Mouse (Mus musculus): Measurements from ENCODE around the gene Tbxas1. TPM values are rescaled to one million over a fixed set of nuclear protein-coding genes. Genes with fewer than 3 reads are reported as not detected.

Gene Tbxas1
- polyA plus RNA-seq, 1 experiment from 2014 or later: 5.5 TPM

DNA sequence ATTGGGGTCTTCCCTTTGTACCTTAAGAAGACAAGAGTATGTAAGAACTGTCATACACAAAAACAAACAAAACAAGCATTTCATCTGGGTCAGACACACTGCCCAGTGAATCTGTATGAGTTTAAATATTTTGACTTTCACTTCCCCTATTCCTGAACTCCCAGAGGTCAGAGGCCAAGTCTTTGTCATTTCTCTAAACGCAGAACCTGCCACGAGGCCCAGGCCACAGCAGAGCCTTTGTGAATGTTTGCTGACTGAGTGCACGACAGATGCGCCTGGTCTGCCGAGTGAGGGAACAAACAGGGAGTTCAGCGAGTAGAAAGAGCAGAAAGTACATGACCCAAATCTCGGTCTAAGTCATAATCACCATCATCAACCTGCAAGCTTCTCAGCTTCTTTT lies 4.2 kb upstream of the Tbxas1 start:
- ATAC-seq (no peak), DNase-seq (ENCODE audit: low spot score) (peak; percentile 52)
- H3K27me3 ChIP-seq (replicated peaks; ENCODE audit: insufficient read depth, low read length): no peaks in the 10 kb centered on the region
- H3K9ac ChIP-seq (replicated peaks; ENCODE audit: low read depth): no peak overlapping the region
- H3K4me1 ChIP-seq (ENCODE audit: insufficient read depth, low read depth, low read length): peaks cover 12% of the 10 kb centered on the region; the same call in 1 of the 2 replicates
- 26% methylated on average over 7 of the region's 7 CpGs for WGBS
- H3K36me3 ChIP-seq (ENCODE audit: insufficient read depth, low read length): no peaks in the 10 kb centered on the region
- H3K27ac ChIP-seq (ENCODE audit: low read length): no peak overlapping the region
- H3K4me2 ChIP-seq (replicated peaks; ENCODE audit: low read depth, low read length): no peak overlapping the region
- H3K9me3 ChIP-seq (ENCODE audit: low read length): no peaks in the 10 kb centered on the region
- no peak overlapping the region for H3K4me3 ChIP-seq (ENCODE audit: low read depth, low read length)
- TF ChIP-seq EP300 (IDR thresholded peaks at IDR 0.05) (no peak), CTCF (IDR thresholded peaks at IDR 0.05) (no peak)

GRCm38 (mm10) chr6:38873316-38873715 lies 1.9 kb upstream of the Tbxas1 start:
- DNase-seq (ENCODE audit: low spot score): no peak
- Histone ChIP-seq H3K27ac (ENCODE audit: low read length) (0 out of 2 replicates have a peak overlapping the region, but pooled peaks have one; percentile 38), H3K9ac (replicated peaks; ENCODE audit: low read depth) (peak overlapping the region; percentile 99), H3K9me3 (ENCODE audit: low read length) (no peaks in the 10 kb centered on the region), H3K4me1 (ENCODE audit: insufficient read depth, low read depth, low read length) (peaks cover 7% of the 10 kb centered on the region; the same call in 1 of the 2 replicates), H3K4me3 (ENCODE audit: low read depth, low read length) (no peak overlapping the region; the same call in 1 of the 2 replicates), H3K27me3 (replicated peaks; ENCODE audit: insufficient read depth, low read length) (no peaks in the 10 kb centered on the region), H3K4me2 (replicated peaks; ENCODE audit: low read depth, low read length) (peak overlapping the region; percentile 76; the same call in 1 of the 2 replicates), H3K36me3 (ENCODE audit: insufficient read depth, low read length) (no peaks in the 10 kb centered on the region)
- no peak for ATAC-seq
- WGBS: 64% methylated on average over 1 of the region's 1 CpGs
- TF ChIP-seq CTCF (IDR thresholded peaks at IDR 0.05): no peak
- TF ChIP-seq EP300 (IDR thresholded peaks at IDR 0.05): no peak

GRCm38 (mm10) chr6:38874035-38874434 lies 1.2 kb upstream of the Tbxas1 start:
- DNase-seq (ENCODE audit: low spot score) (peak; percentile 89), ATAC-seq (no peak)
- Histone ChIP-seq H3K9me3 (ENCODE audit: low read length) (no peaks in the 10 kb centered on the region), H3K9ac (replicated peaks; ENCODE audit: low read depth) (peak overlapping the region; percentile 99), H3K4me2 (replicated peaks; ENCODE audit: low read depth, low read length) (peak overlapping the region; percentile 76), H3K27ac (ENCODE audit: low read length) (peak overlapping the region; percentile 98), H3K4me1 (ENCODE audit: insufficient read depth, low read depth, low read length) (peaks cover 7% of the 10 kb centered on the region; the same call in 1 of the 2 replicates), H3K36me3 (ENCODE audit: insufficient read depth, low read length) (no peaks in the 10 kb centered on the region), H3K4me3 (ENCODE audit: low read depth, low read length) (peak overlapping the region; percentile 99), H3K27me3 (replicated peaks; ENCODE audit: insufficient read depth, low read length) (no peaks in the 10 kb centered on the region)
- peak; percentile 74 for TF ChIP-seq CTCF (IDR thresholded peaks at IDR 0.05)
- TF ChIP-seq EP300 (IDR thresholded peaks at IDR 0.05): no peak
- 3% methylated on average over 8 of the region's 8 CpGs for WGBS

DNA sequence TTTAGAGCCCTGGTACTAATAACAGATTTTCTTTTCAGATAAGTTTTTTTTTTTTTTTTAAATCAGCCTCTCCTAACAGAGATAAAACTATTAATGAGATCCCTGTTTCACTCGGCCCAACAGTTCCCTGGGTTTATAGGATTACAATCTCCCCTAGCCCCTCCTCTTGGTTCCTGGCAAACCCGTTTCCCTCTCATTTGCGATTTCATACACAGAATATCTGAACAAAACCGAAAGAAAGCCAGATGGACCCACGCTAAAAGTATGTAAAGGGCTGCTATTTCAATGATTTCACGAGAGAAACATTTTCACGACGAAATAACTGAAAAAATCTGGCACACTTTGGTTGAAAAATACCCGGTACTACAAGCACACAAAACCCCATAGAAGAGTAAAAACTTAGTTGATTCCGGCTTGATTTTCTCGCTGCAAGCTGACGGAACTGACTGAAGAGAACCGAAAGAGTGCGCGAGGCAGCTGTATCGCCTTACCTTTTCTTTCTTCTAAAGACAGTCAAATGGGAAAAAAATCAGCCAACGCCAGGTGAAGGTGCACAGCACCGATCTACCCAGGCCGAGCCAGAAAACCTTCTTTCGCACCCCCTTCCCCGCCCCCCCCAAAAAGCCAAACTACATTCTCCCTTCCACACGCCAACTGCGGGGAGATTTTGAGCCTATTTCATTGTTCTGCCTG lies 493 bp upstream of the Tbxas1 start:
- TF ChIP-seq CTCF (IDR thresholded peaks at IDR 0.05) (no peak), EP300 (IDR thresholded peaks at IDR 0.05) (0 out of 2 replicates have a peak, but pooled peaks have one; percentile 15)
- Histone ChIP-seq H3K27ac (ENCODE audit: low read length) (peak overlapping the region; percentile 98), H3K9me3 (ENCODE audit: low read length) (no peaks in the 10 kb centered on the region), H3K27me3 (replicated peaks; ENCODE audit: insufficient read depth, low read length) (no peaks in the 10 kb centered on the region), H3K9ac (replicated peaks; ENCODE audit: low read depth) (peak overlapping the region; percentile 99), H3K4me3 (ENCODE audit: low read depth, low read length) (peak overlapping the region; percentile 99), H3K4me1 (ENCODE audit: insufficient read depth, low read depth, low read length) (peaks cover 7% of the 10 kb centered on the region; the same call in 1 of the 2 replicates), H3K36me3 (ENCODE audit: insufficient read depth, low read length) (no peaks in the 10 kb centered on the region), H3K4me2 (replicated peaks; ENCODE audit: low read depth, low read length) (peak overlapping the region; percentile 76)
- under 1% methylated on average over 23 of the region's 23 CpGs for WGBS
- DNase-seq (ENCODE audit: low spot score): peak; percentile 52
- ATAC-seq: no peak

GRCm38 (mm10) chr6:38876071-38876911 lies 1.1 kb downstream of the Tbxas1 start, which contains the start of gene Hipk2:
TSS of gene Hipk2 (minus strand) at chr6:38876165.
- ATAC-seq (peak; percentile 96), DNase-seq (ENCODE audit: low spot score) (peak; percentile 95)
- TF ChIP-seq EP300 (IDR thresholded peaks at IDR 0.05) (no peak), CTCF (IDR thresholded peaks at IDR 0.05) (peak; percentile 36)
- no peaks in the 10 kb centered on the region for H3K36me3 ChIP-seq (ENCODE audit: insufficient read depth, low read length)
- under 1% methylated on average over 49 of the region's 108 CpGs for WGBS
- H3K27ac ChIP-seq (ENCODE audit: low read length): peak within 1 kb of the TSS; percentile 98
- H3K4me1 ChIP-seq (ENCODE audit: insufficient read depth, low read depth, low read length): peaks cover 7% of the 10 kb centered on the region; the same call in 1 of the 2 replicates
- no peaks in the 10 kb centered on the region for H3K9me3 ChIP-seq (ENCODE audit: low read length)
- peak within 1 kb of the TSS; percentile 76 for H3K4me2 ChIP-seq (replicated peaks; ENCODE audit: low read depth, low read length)
- no peaks in the 10 kb centered on the region for H3K27me3 ChIP-seq (replicated peaks; ENCODE audit: insufficient read depth, low read length)
- H3K9ac ChIP-seq (replicated peaks; ENCODE audit: low read depth): peak within 1 kb of the TSS; percentile 99
- H3K4me3 ChIP-seq (ENCODE audit: low read depth, low read length): peak within 1 kb of the TSS; percentile 99

DNA sequence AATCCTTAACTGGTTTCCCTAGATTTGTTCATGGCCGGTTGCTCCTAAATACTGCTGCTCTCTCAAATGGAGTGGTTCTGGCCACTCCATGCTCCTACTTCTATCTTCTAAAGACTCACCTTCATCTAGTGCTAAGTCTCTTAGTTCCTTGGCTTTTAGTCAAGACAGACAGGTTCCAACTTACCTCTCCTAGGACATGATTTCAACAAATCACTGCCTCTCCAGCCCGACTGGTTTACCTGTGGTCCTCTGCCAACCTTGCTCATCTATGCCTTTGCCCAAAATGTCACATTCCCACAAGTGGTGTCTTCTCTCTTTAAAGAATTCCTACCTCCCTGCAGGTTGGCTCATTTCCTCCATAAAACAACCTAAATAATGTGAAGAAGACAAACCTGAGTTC lies 2.5 kb downstream of the Tbxas1 start:
- Histone ChIP-seq H3K36me3 (ENCODE audit: insufficient read depth, low read length) (no peaks in the 10 kb centered on the region), H3K4me2 (replicated peaks; ENCODE audit: low read depth, low read length) (no peak overlapping the region), H3K27ac (ENCODE audit: low read length) (no peak overlapping the region), H3K4me3 (ENCODE audit: low read depth, low read length) (no peak overlapping the region), H3K9me3 (ENCODE audit: low read length) (no peaks in the 10 kb centered on the region), H3K9ac (replicated peaks; ENCODE audit: low read depth) (no peak overlapping the region), H3K27me3 (replicated peaks; ENCODE audit: insufficient read depth, low read length) (no peaks in the 10 kb centered on the region), H3K4me1 (ENCODE audit: insufficient read depth, low read depth, low read length) (peaks cover 7% of the 10 kb centered on the region; the same call in 1 of the 2 replicates)
- 86% methylated on average over 2 of the region's 2 CpGs for WGBS
- DNase-seq (ENCODE audit: low spot score): no peak
- TF ChIP-seq EP300 (IDR thresholded peaks at IDR 0.05): no peak
- TF ChIP-seq CTCF (IDR thresholded peaks at IDR 0.05): no peak
- ATAC-seq: no peak

Measured in lung, postnatal 0 days (tissue).